Mouse (Mus musculus) kidney, embryonic 16.5 days (tissue): ENCODE results near the gene Rnf43. TPM values are rescaled to one million over a fixed set of nuclear protein-coding genes. Genes with fewer than 3 reads are reported as not detected.

Experiments used
- ATAC-seq: fragments of 200-750 bp; cut with Nextera tagmentation; 2 replicates; pipeline ENCODE4 v1.8.0; 2017; ENCODE audit warnings: moderate TSS enrichment; ENCODE audit not compliant: low FRiP score, low TSS enrichment
- H3K27ac ChIP-seq: fragments of 300-500 bp; sonication (generic); 2 replicates; pipeline ENCODE4 v1.5.1; 2014; ENCODE audit warnings: low read length
- H3K27me3 ChIP-seq: fragments of 300-500 bp; sonication (generic); 2 replicates; pipeline ENCODE4 v1.6.1; 2014; ENCODE audit warnings: low read length, control low read depth, mixed read lengths; ENCODE audit not compliant: insufficient read depth
- H3K36me3 ChIP-seq: fragments of 300-500 bp; sonication (generic); 2 replicates; pipeline ENCODE4 v1.6.1; 2014; ENCODE audit warnings: low read length, control low read depth, mixed read lengths; ENCODE audit not compliant: insufficient read depth
- H3K4me1 ChIP-seq: fragments of 300-500 bp; sonication (generic); 2 replicates; pipeline ENCODE4 v1.6.1; 2014; ENCODE audit warnings: low read length, control low read depth, mixed read lengths; ENCODE audit not compliant: insufficient read depth
- H3K4me2 ChIP-seq: fragments of 300-500 bp; sonication (generic); replicated peaks from 2 replicates; pipeline ENCODE4 v1.6.1; 2014; ENCODE audit warnings: low read depth, low read length
- H3K4me3 ChIP-seq: fragments of 300-500 bp; sonication (generic); 2 replicates; pipeline ENCODE4 v1.5.1; 2014; ENCODE audit warnings: mild to moderate bottlenecking, low read length
- H3K9ac ChIP-seq: fragments of 300-500 bp; sonication (generic); replicated peaks from 2 replicates; pipeline ENCODE4 v1.6.1; 2014; ENCODE audit warnings: low read length
- H3K9me3 ChIP-seq: fragments of 300-500 bp; sonication (generic); 2 replicates; pipeline ENCODE4 v1.6.1; 2016; ENCODE audit warnings: low read length, control low read depth
- WGBS: fragments of 180-500 bp; shearing (Covaris S2); extraction: QIAGEN DNeasy Blood & Tissue Kit; methylation state at CpG from one replicate; pipeline ENCODE4 v1.1.7; 2014; 5-methylcytosine and 5-hydroxymethylcytosine counted together
- polyA plus RNA-seq: library from polyadenylated mRNA; unstranded; fragments of >200 nt; fragmentation: Nextera tagmentation; extraction: Ambion mirVana; gene quantifications from 2 replicates; pipeline ENCODE4 v1.2.1, GENCODE M21; 2015

Gene Rnf43
- polyA plus RNA-seq, 1 experiment from 2014 or later: 7.2 TPM

DNA sequence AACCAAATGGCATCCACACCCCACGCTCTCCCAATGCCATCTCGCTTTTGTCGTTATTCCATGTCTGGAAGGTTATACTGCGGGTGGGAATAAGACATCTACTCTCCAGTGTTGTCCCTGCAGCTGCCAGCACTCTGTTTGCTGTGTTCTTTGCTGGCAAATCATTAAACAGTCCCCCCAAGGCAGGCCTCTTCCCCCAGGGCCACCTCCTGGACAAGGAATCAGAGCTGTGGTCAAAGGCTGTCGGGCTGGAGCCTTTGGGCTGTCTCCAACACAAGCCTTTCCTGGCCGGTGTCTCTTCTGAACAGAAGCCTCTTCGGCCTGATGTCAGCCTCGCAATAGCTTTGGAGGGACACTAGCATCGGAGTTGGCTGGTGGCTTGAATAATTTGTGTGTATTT is 41.8 kb downstream of the Rnf43 start:
- no peaks in the 10 kb centered on the region for H3K9me3 ChIP-seq
- 68% methylated on average over 9 of the region's 9 CpGs for WGBS
- peaks cover 4% of the 10 kb centered on the region; the same call in 1 of the 2 replicates for H3K4me1 ChIP-seq
- no peaks in the 10 kb centered on the region for H3K27me3 ChIP-seq
- H3K4me2 ChIP-seq: no peak overlapping the region
- H3K36me3 ChIP-seq: no peaks in the 10 kb centered on the region
- H3K27ac ChIP-seq: 0 out of 2 replicates have a peak overlapping the region, but pooled peaks have one; percentile 52
- no peak overlapping the region for H3K9ac ChIP-seq
- 0 out of 2 replicates have a peak, but pooled peaks have one; percentile 51 for ATAC-seq
- no peak overlapping the region for H3K4me3 ChIP-seq

DNA sequence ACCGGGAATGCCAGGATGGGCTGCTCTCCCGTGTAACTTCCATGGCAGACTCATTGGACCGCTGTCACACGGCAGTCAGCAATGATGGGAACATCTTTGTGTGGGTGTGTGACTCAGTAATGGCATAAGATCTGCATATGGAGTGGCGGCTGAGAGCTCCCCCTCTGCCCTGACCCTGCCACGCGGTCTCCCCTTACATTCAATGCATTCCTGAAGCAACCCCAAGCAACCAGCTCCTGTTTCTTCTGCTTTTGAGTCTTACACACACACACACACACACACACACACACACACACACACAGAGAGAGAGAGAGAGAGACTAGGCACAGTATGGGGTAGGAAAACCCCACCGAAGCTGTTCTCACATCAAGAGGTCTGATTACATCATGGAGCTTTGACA is 45.0 kb downstream of the Rnf43 start:
- Histone ChIP-seq H3K27me3 (peaks cover 6% of the 10 kb centered on the region; the same call in 1 of the 2 replicates), H3K27ac (no peak overlapping the region), H3K9me3 (no peaks in the 10 kb centered on the region), H3K4me2 (no peak overlapping the region), H3K4me3 (no peak overlapping the region), H3K4me1 (peaks cover 25% of the 10 kb centered on the region), H3K9ac (no peak overlapping the region), H3K36me3 (no peaks in the 10 kb centered on the region)
- no peak for ATAC-seq
- WGBS: 53% methylated on average over 8 of the region's 8 CpGs

DNA sequence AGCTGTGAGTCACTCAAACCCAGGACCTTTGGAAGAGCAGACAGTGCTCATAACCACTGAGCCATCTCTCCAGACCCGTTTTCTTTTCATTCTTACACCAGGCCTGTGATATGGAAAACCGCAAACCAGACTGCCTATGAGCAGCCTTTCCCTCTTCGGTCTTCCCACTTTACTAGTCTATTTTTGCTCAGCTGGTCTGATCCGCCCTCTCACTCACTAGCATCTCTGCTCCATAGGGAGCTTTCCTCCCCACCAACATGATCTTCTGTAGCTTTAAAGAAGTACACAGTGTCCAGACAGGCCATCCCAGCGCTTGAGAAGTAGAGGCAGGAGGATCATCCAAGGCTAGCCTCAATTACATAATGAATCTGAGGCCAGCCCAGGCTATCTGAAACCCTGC is 46.5 kb downstream of the Rnf43 start:
- Histone ChIP-seq H3K9me3 (no peaks in the 10 kb centered on the region), H3K4me2 (0 out of 2 replicates have a peak overlapping the region, but pooled peaks have one; percentile 55), H3K27ac (peak overlapping the region; percentile 87), H3K4me3 (no peak overlapping the region), H3K27me3 (peaks cover 6% of the 10 kb centered on the region; the same call in 1 of the 2 replicates), H3K9ac (peak overlapping the region; percentile 58; the same call in 1 of the 2 replicates), H3K36me3 (no peaks in the 10 kb centered on the region), H3K4me1 (peaks cover 23% of the 10 kb centered on the region)
- 70% methylated on average over 5 of the region's 5 CpGs for WGBS
- ATAC-seq: no peak

DNA sequence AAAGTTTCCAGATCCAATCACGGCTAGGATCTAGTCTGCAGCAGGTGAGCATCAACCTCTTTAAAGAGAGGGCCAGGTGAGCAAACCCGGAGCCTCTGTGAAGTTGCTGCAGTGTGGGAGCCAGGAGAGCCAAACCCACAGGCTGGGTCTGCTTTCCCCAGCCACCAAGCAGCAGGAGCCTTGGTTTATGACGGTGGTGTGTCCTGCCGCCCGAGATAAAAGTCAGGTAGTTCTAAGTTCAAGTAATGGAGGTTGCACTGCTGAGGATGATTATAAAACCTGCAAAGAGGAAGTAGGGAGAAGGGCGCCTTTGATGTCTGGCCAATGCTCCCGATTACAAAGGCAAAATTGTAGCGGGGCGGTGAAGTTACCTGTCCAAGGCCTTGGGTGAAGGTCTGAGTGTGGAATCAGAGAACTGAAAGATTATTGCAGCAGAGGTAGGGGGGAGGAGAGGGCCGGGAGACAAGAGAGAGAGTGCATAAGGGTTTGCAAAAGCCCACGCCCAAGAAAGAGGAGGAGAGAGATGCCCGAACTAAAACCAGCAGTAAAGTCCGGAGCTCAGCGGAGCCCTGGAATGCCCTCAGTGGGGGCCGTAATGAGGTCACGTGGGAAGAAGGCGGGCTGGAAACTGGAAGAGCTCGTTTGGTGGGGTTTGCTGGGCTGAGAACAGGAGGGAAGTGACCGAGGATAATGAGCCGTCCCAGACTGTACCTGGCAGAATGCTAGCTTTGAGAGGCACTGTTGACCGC is 47.2 kb downstream of the Rnf43 start:
- peak; percentile 93 for ATAC-seq
- peaks cover 6% of the 10 kb centered on the region; the same call in 1 of the 2 replicates for H3K27me3 ChIP-seq
- peak overlapping the region; percentile 55 for H3K4me2 ChIP-seq
- no peaks in the 10 kb centered on the region for H3K36me3 ChIP-seq
- WGBS: 3% methylated on average over 21 of the region's 21 CpGs
- peaks cover 21% of the 10 kb centered on the region for H3K4me1 ChIP-seq
- H3K9me3 ChIP-seq: no peaks in the 10 kb centered on the region
- H3K9ac ChIP-seq: peak overlapping the region; percentile 58
- peak overlapping the region; percentile 39 for H3K4me3 ChIP-seq
- H3K27ac ChIP-seq: peak overlapping the region; percentile 90

DNA sequence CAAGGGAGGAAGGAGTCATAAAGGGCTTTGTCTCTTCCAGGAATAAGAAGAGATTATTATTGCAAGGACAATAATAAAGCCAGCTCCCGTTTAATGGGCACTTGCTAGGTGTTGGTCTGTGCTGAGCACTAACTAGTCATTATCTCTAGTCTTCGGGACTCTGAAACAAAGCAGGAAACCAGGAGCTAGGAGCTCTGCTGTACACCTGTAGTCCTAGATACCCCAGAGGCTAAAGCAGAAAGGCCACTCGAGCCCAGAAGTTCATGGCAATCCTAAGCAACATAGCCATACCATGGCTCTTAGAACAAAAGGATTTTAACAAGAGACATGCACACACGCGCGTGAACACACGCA is 47.7 kb downstream of the Rnf43 start:
- peak overlapping the region; percentile 55 for H3K4me2 ChIP-seq
- H3K27ac ChIP-seq: peak overlapping the region; percentile 90
- 43% methylated on average over 7 of the region's 7 CpGs for WGBS
- peak overlapping the region; percentile 39 for H3K4me3 ChIP-seq
- peak; percentile 42; the same call in 1 of the 2 replicates for ATAC-seq
- H3K4me1 ChIP-seq: peaks cover 21% of the 10 kb centered on the region
- no peaks in the 10 kb centered on the region for H3K36me3 ChIP-seq
- H3K27me3 ChIP-seq: peaks cover 6% of the 10 kb centered on the region; the same call in 1 of the 2 replicates
- no peaks in the 10 kb centered on the region for H3K9me3 ChIP-seq
- H3K9ac ChIP-seq: peak overlapping the region; percentile 58

DNA sequence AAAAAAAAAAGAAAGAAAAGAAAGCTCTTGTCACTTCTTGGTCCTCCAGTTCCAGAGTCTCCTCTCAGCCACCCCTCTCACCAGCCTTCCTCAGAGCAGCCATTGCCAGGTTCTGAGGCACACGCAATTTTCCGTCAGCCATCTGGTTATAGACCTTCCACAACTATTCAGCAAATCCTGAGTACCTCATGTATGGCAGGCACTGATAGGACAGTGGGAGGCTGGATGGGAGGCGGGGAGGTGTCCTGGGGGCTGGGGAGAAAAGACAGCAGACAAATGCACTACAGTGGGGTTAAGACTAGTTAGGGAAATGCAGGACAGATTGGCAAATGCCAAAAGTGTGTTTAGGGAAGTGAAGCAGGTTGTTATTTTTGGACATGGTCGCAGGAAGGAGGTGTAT is 49.7 kb downstream of the Rnf43 start:
- H3K4me2 ChIP-seq: no peak overlapping the region
- no peaks in the 10 kb centered on the region for H3K9me3 ChIP-seq
- no peak overlapping the region for H3K27ac ChIP-seq
- no peak for ATAC-seq
- no peak overlapping the region for H3K4me3 ChIP-seq
- peaks cover 21% of the 10 kb centered on the region for H3K4me1 ChIP-seq
- WGBS: 86% methylated on average over 4 of the region's 4 CpGs
- H3K27me3 ChIP-seq: peaks cover 6% of the 10 kb centered on the region; the same call in 1 of the 2 replicates
- no peaks in the 10 kb centered on the region for H3K36me3 ChIP-seq
- no peak overlapping the region for H3K9ac ChIP-seq

DNA sequence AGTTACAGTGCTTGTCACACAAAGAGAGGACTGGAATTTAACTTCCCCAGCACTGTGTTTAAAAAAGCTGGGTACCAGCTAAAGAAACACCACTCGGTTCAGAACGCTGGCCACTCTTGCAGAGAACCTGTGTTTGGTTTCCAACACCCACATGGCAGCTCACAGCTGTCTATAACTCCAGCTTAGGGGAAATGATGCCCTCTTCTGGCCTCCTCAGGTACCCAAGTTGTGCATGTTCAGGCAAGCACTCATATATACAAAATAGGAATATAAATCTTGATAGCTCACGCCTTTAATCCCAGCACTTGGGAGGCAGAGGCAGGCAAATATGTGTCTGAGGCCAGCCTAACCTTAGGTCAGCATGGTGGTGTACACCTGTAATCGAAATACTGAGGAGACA is 53.5 kb downstream of the Rnf43 start:
- Histone ChIP-seq H3K4me2 (no peak overlapping the region), H3K9ac (no peak overlapping the region), H3K36me3 (peaks cover 7% of the 10 kb centered on the region; the same call in 1 of the 2 replicates), H3K9me3 (no peaks in the 10 kb centered on the region), H3K4me1 (peaks cover 4% of the 10 kb centered on the region; the same call in 1 of the 2 replicates), H3K27ac (no peak overlapping the region), H3K4me3 (no peak overlapping the region), H3K27me3 (no peaks in the 10 kb centered on the region)
- ATAC-seq: no peak
- 91% methylated on average over 4 of the region's 4 CpGs for WGBS

DNA sequence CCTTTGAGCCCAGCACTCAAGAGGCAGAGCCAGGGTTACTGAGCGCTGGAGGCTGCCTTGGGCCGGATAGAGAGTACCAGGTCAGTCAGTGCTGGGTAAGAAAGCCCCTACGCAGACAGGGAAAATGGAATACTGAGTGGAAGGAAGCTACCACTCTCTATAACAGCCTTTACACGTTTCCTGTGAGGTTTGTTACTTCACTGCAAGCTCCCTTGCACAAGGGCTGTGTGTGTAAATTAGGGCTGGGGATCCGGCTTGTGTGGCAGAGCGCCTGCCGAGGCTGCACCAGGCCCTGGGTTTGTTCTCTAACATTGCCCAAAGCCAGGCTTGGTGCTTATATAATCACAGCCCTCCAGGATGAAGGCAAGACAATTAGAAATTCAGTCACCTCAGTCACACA is 57.0 kb downstream of the Rnf43 start:
- Histone ChIP-seq H3K9ac (no peak overlapping the region), H3K27me3 (no peaks in the 10 kb centered on the region), H3K36me3 (peaks cover 7% of the 10 kb centered on the region; the same call in 1 of the 2 replicates), H3K4me1 (no peaks in the 10 kb centered on the region), H3K27ac (no peak overlapping the region), H3K4me2 (no peak overlapping the region), H3K9me3 (no peaks in the 10 kb centered on the region), H3K4me3 (no peak overlapping the region)
- ATAC-seq: no peak
- 78% methylated on average over 7 of the region's 7 CpGs for WGBS

DNA sequence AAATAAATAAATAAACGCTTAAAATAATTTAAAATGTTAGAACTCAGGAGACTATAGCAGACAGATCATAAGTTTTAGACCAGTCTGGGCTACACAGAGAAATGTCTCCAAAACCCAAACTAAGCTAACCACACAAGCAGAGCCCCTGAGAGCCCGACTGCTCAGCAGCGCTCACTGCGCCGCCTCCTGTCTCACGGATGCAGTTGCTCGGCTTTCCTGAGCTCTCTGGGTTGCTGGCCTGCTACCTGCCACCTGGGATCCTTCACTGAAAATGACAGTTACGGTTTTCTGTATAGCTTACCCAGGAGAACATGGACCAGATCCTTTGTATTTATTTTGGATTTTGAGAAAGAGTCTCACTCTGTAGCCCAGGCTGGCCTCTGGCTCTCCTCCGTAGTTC is 57.8 kb downstream of the Rnf43 start:
- H3K27ac ChIP-seq: no peak overlapping the region
- WGBS: 56% methylated on average over 9 of the region's 9 CpGs

DNA sequence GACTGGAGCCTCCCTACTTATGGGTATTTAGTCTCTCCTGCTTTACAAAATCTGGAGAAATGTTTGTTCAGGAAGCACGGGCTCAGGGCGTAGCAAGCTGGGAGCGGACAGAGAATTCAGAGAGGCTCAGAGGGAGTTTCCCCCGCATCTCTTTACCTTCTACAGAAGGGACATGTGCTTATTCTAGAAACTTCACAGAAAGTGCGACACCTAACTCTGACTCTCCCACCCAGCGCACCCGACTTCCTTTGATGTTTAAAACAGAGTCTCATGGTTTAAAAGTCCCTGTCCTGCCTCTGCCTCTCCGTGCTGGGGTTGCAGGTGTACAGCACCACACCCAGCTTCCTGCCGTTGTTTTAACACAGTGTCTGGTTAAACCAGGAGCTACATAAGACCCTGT is 58.3 kb downstream of the Rnf43 start:
- Histone ChIP-seq H3K36me3 (peaks cover 7% of the 10 kb centered on the region; the same call in 1 of the 2 replicates), H3K27ac (no peak overlapping the region), H3K9me3 (no peaks in the 10 kb centered on the region), H3K4me3 (no peak overlapping the region), H3K4me1 (peaks cover 10% of the 10 kb centered on the region), H3K4me2 (no peak overlapping the region), H3K27me3 (no peaks in the 10 kb centered on the region), H3K9ac (no peak overlapping the region)
- ATAC-seq: no peak
- WGBS: 62% methylated on average over 9 of the region's 9 CpGs

More for the DNA sequence above, 57.8 kb downstream of the Rnf43 start:
- Histone ChIP-seq H3K27me3 (no peaks in the 10 kb centered on the region), H3K36me3 (peaks cover 7% of the 10 kb centered on the region; the same call in 1 of the 2 replicates), H3K4me2 (no peak overlapping the region), H3K4me3 (no peak overlapping the region), H3K9me3 (no peaks in the 10 kb centered on the region), H3K4me1 (peaks cover 5% of the 10 kb centered on the region), H3K9ac (no peak overlapping the region)
- no peak for ATAC-seq
